ENCODE assay signal across 8 mouse cellular contexts in genomic region chr9:37432720-37433421, GRCm38 (mm10). TPM values are rescaled to one million over a fixed set of nuclear protein-coding genes. Genes with fewer than 3 reads are reported as not detected.
DNase-seq lines count a peak whose midpoint lies in the region; ATAC-seq and TF ChIP-seq lines count a peak whose summit lies in the region.

Gene Robo3 (minus strand): TSS chr9:37433246.

- peak within 1 kb of the TSS; percentile 47 for H3K4me2 ChIP-seq in lung, postnatal 0 days (replicated peaks; ENCODE audit: low read depth, low read length)

- no peak for TF ChIP-seq POLR2A in lung, adult 2 months (IDR thresholded peaks at IDR 0.05; ENCODE audit: borderline replicate concordance, extremely low read depth, low read depth, low read length)

- no peak for ATAC-seq in lung, postnatal 0 days

- H3K9me3 ChIP-seq in lung, postnatal 0 days (ENCODE audit: low read length), result no peaks in the 10 kb centered on the region

- no peak within 1 kb of the TSS for H3K9ac ChIP-seq in lung, postnatal 0 days (replicated peaks; ENCODE audit: low read depth)

- no peaks in the 10 kb centered on the region for H3K36me3 ChIP-seq in lung, postnatal 0 days (ENCODE audit: insufficient read depth, low read length)

- no peak for TF ChIP-seq EP300 in lung, postnatal 0 days (IDR thresholded peaks at IDR 0.05)

- peaks cover 3% of the 10 kb centered on the region; the same call in 1 of the 2 replicates for H3K4me1 ChIP-seq in lung, postnatal 0 days (ENCODE audit: insufficient read depth, low read depth, low read length)
- H3K4me1 ChIP-seq in lung, adult 2 months (ENCODE audit: control insufficient read depth, insufficient read depth, low read length), result peaks cover 9% of the 10 kb centered on the region

- no peak within 1 kb of the TSS for H3K27ac ChIP-seq in lung, postnatal 0 days (ENCODE audit: low read length)

- WGBS in lung, postnatal 0 days, result under 1% methylated on average over 33 of the region's 40 CpGs
- WGBS in lung, adult 2 months, result 1% methylated on average over 40 of the region's 40 CpGs

- peaks cover 58% of the 10 kb centered on the region for H3K27me3 ChIP-seq in lung, postnatal 0 days (replicated peaks; ENCODE audit: insufficient read depth, low read length)

- TF ChIP-seq CTCF in lung, postnatal 0 days (IDR thresholded peaks at IDR 0.05), result no peak
- no peak for TF ChIP-seq CTCF in lung, adult 2 months (IDR thresholded peaks at IDR 0.05; ENCODE audit: insufficient read depth, low read length)

- peak within 1 kb of the TSS; percentile 15; the same call in 1 of the 2 replicates for H3K4me3 ChIP-seq in lung, postnatal 0 days (ENCODE audit: low read depth, low read length)
- no peak within 1 kb of the TSS for H3K4me3 ChIP-seq in lung, adult 2 months (replicated peaks; ENCODE audit: extremely low read depth, low read depth, low read length)

- peak; percentile 35 for DNase-seq in embryo, embryonic 10.5 days (ENCODE audit: low spot score)
- no peak for DNase-seq in embryo, embryonic 10 days (ENCODE audit: low spot score)
- no peak for DNase-seq in lung, postnatal 0 days (ENCODE audit: low spot score)
- DNase-seq in lung, adult 2 months, result no peak
- no peak for DNase-seq in layer of hippocampus, postnatal 25 days (ENCODE audit: extremely low spot score in 1 of 2, low spot score in 1 of 2)
- peak; percentile 34 for DNase-seq in retina, embryonic 14.5 days (ENCODE audit: low spot score)
- no peak for DNase-seq in urinary bladder, postnatal 14 days (ENCODE audit: low spot score)
- DNase-seq in adipocyte (ENCODE audit: low spot score), result no peak

RNA-seq across cellular contexts. Expression of gene Robo3, which starts in this region (rescaled TPM):
- 0.08 and 0.14 TPM in 2 replicates for polyA plus RNA-seq in lung, postnatal 0 days (2015; fragmentation: Nextera tagmentation; extraction: Ambion mirVana)
- 0.07 and 0.22 TPM in 2 replicates for polyA plus RNA-seq in lung, adult 2 months (2012; rRNA removed)
- total RNA-seq in layer of hippocampus, postnatal 25 days (2021), result 10 to 100 TPM; 10.2 to 20.0 TPM

Comparison
In these comparisons a context has a peak if more than half of its experiments do, and no peak if none do; other contexts are left out.
1. DNase-seq: peak in embryo, embryonic 10.5 days (single experiment) and retina, embryonic 14.5 days (single experiment); none in embryo, embryonic 10 days (single experiment), lung, postnatal 0 days (single experiment), lung, adult 2 months (single experiment), layer of hippocampus, postnatal 25 days (0 of 2), urinary bladder, postnatal 14 days (single experiment) and adipocyte (single experiment).